Mouse (Mus musculus) hindbrain, embryonic 15.5 days (tissue): ENCODE data around the gene Prdx6. TPM values are rescaled to one million over a fixed set of nuclear protein-coding genes. Genes with fewer than 3 reads are reported as not detected.
A peak's percentile ranks its signal among the peaks of the same experiment; 100 is the strongest.

Experiments used
- ATAC-seq: fragments of 200-750 bp; cut with Nextera tagmentation; 2 replicates; pipeline ENCODE4 v1.8.0; 2017; ENCODE audit warnings: low read depth, moderate number of reproducible peaks, moderate TSS enrichment; ENCODE audit not compliant: low FRiP score
- H3K27ac ChIP-seq: fragments of 300-500 bp; sonication (generic); replicated peaks from 2 replicates; pipeline ENCODE4 v1.5.1; 2015; ENCODE audit warnings: mild to moderate bottlenecking, inconsistent platforms
- H3K27me3 ChIP-seq: fragments of 300-500 bp; sonication (generic); 2 replicates; pipeline ENCODE4 v1.6.1; 2015; ENCODE audit warnings: control low read depth, inconsistent platforms
- H3K36me3 ChIP-seq: fragments of 300-500 bp; sonication (generic); 2 replicates; pipeline ENCODE4 v1.6.1; 2015; ENCODE audit warnings: control low read depth, inconsistent platforms
- H3K4me1 ChIP-seq: fragments of 300-500 bp; sonication (generic); replicated peaks from 2 replicates; pipeline ENCODE4 v1.6.1; 2015; ENCODE audit warnings: control low read depth, inconsistent platforms
- H3K4me2 ChIP-seq: fragments of 300-500 bp; sonication (generic); 2 replicates; pipeline ENCODE4 v1.6.1; 2015; ENCODE audit warnings: moderate library complexity, mild to moderate bottlenecking, inconsistent platforms
- H3K4me3 ChIP-seq: fragments of 300-500 bp; sonication (generic); 2 replicates; pipeline ENCODE4 v1.5.1; 2015; ENCODE audit warnings: mild to moderate bottlenecking, inconsistent platforms
- H3K9ac ChIP-seq: fragments of 300-500 bp; sonication (generic); 2 replicates; pipeline ENCODE4 v1.6.1; 2015; ENCODE audit warnings: inconsistent platforms
- H3K9me3 ChIP-seq: fragments of 300-500 bp; sonication (generic); 2 replicates; pipeline ENCODE4 v1.6.1; 2016; ENCODE audit warnings: control low read depth, inconsistent platforms
- WGBS: fragments of 180-500 bp; shearing (Covaris S2); methylation state at CpG from one replicate; pipeline ENCODE4 v1.1.7; 2015; 5-methylcytosine and 5-hydroxymethylcytosine counted together
- polyA plus RNA-seq: library from polyadenylated mRNA; unstranded; fragments of >200 nt; fragmentation: Nextera tagmentation; extraction: Ambion mirVana; gene quantifications from 2 replicates; pipeline ENCODE4 v1.2.1, GENCODE M21; 2015

Prdx6 gene
- 170 and 181 TPM in 2 replicates for polyA plus RNA-seq

GRCm38 (mm10) chr1:161250604-161251416 lies at the start of gene Prdx6:
TSS of gene Prdx6 (minus strand) at chr1:161251219.
- Histone ChIP-seq H3K27me3 (0 out of 2 replicates have a peak, but pooled peaks cover 3% of the 10 kb centered on the region), H3K9me3 (no peaks in the 10 kb centered on the region), H3K4me1 (peaks cover 35% of the 10 kb centered on the region), H3K36me3 (0 out of 2 replicates have a peak, but pooled peaks cover 3% of the 10 kb centered on the region), H3K4me3 (peak within 1 kb of the TSS; percentile 75), H3K27ac (peak within 1 kb of the TSS; percentile 35), H3K4me2 (peak within 1 kb of the TSS; percentile 94), H3K9ac (peak within 1 kb of the TSS; percentile 69)
- peak; percentile 97 for ATAC-seq
- under 1% methylated on average over 65 of the region's 66 CpGs for WGBS

GRCm38 (mm10) chr1:161288256-161288655 lies 37.2 kb upstream of the Prdx6 start:
- Histone ChIP-seq H3K27ac (no peak overlapping the region), H3K9ac (no peak overlapping the region), H3K4me1 (no peaks in the 10 kb centered on the region), H3K4me2 (no peak overlapping the region), H3K4me3 (no peak overlapping the region), H3K27me3 (no peaks in the 10 kb centered on the region), H3K9me3 (no peaks in the 10 kb centered on the region), H3K36me3 (no peaks in the 10 kb centered on the region)
- ATAC-seq = no peak
- WGBS = 58% methylated on average over 12 of the region's 12 CpGs

- ATAC-seq = peak; percentile 30; the same call in 1 of the 2 replicates
- H3K9ac ChIP-seq = no peak overlapping the region
- WGBS = 30% methylated on average over 11 of the region's 11 CpGs
Observed at GRCm38 (mm10) chr1:161286726-161287310, 35.8 kb upstream of the Prdx6 start.

GRCm38 (mm10) chr1:161281054-161281688 lies 30.2 kb upstream of the Prdx6 start:
- no peak overlapping the region for H3K9ac ChIP-seq
- no peak overlapping the region for H3K4me3 ChIP-seq
- H3K9me3 ChIP-seq = no peaks in the 10 kb centered on the region
- ATAC-seq = no peak
- H3K4me2 ChIP-seq = no peak overlapping the region
- no peaks in the 10 kb centered on the region for H3K4me1 ChIP-seq
- H3K27me3 ChIP-seq = no peaks in the 10 kb centered on the region
- H3K36me3 ChIP-seq = no peaks in the 10 kb centered on the region
- no peak overlapping the region for H3K27ac ChIP-seq
- WGBS = 74% methylated on average over 3 of the region's 3 CpGs

More at GRCm38 (mm10) chr1:161286726-161287310, 35.8 kb upstream of the Prdx6 start:
- no peak overlapping the region for H3K4me3 ChIP-seq
- no peaks in the 10 kb centered on the region for H3K4me1 ChIP-seq
- H3K27ac ChIP-seq = no peak overlapping the region
- no peaks in the 10 kb centered on the region for H3K9me3 ChIP-seq
- H3K36me3 ChIP-seq = no peaks in the 10 kb centered on the region
- peak overlapping the region; percentile 8; the same call in 1 of the 2 replicates for H3K4me2 ChIP-seq
- H3K27me3 ChIP-seq = no peaks in the 10 kb centered on the region

GRCm38 (mm10) chr1:161279244-161279908 lies 28.4 kb upstream of the Prdx6 start:
- Histone ChIP-seq H3K36me3 (no peaks in the 10 kb centered on the region), H3K4me1 (no peaks in the 10 kb centered on the region), H3K4me3 (no peak overlapping the region), H3K9me3 (no peaks in the 10 kb centered on the region), H3K9ac (no peak overlapping the region), H3K4me2 (no peak overlapping the region), H3K27ac (no peak overlapping the region), H3K27me3 (no peaks in the 10 kb centered on the region)
- ATAC-seq = no peak
- 72% methylated on average over 6 of the region's 6 CpGs for WGBS

- no peaks in the 10 kb centered on the region for H3K9me3 ChIP-seq
- WGBS = 15% methylated on average over 1 of the region's 1 CpGs
- H3K4me2 ChIP-seq = no peak overlapping the region
- H3K27me3 ChIP-seq = no peaks in the 10 kb centered on the region
- no peak overlapping the region for H3K4me3 ChIP-seq
- no peak overlapping the region for H3K9ac ChIP-seq
- ATAC-seq = peak; percentile 86
- H3K36me3 ChIP-seq = no peaks in the 10 kb centered on the region
- H3K4me1 ChIP-seq = 0 out of 2 replicates have a peak, but pooled peaks cover 4% of the 10 kb centered on the region
- no peak overlapping the region for H3K27ac ChIP-seq
Observed at GRCm38 (mm10) chr1:161273486-161273885, 22.5 kb upstream of the Prdx6 start.

GRCm38 (mm10) chr1:161271461-161271810 lies 20.4 kb upstream of the Prdx6 start:
- 0 out of 2 replicates have a peak, but pooled peaks cover 4% of the 10 kb centered on the region for H3K4me1 ChIP-seq
- H3K4me2 ChIP-seq = no peak overlapping the region
- H3K27me3 ChIP-seq = no peaks in the 10 kb centered on the region
- H3K4me3 ChIP-seq = no peak overlapping the region
- H3K36me3 ChIP-seq = no peaks in the 10 kb centered on the region
- H3K9ac ChIP-seq = no peak overlapping the region
- H3K27ac ChIP-seq = no peak overlapping the region
- no peak for ATAC-seq
- 68% methylated on average over 2 of the region's 2 CpGs for WGBS
- no peaks in the 10 kb centered on the region for H3K9me3 ChIP-seq

GRCm38 (mm10) chr1:161270776-161271460 lies 19.9 kb upstream of the Prdx6 start:
- 82% methylated on average over 4 of the region's 4 CpGs for WGBS
- ATAC-seq = no peak
- no peaks in the 10 kb centered on the region for H3K36me3 ChIP-seq
- 0 out of 2 replicates have a peak, but pooled peaks cover 4% of the 10 kb centered on the region for H3K4me1 ChIP-seq
- no peaks in the 10 kb centered on the region for H3K27me3 ChIP-seq
- H3K9me3 ChIP-seq = no peaks in the 10 kb centered on the region
- H3K27ac ChIP-seq = no peak overlapping the region
- no peak overlapping the region for H3K4me2 ChIP-seq
- H3K9ac ChIP-seq = no peak overlapping the region
- H3K4me3 ChIP-seq = no peak overlapping the region

- 58% methylated on average over 4 of the region's 4 CpGs for whole genome bisulfite sequencing
- H3K4me2 ChIP-seq = no peak overlapping the region
- no peaks in the 10 kb centered on the region for H3K9me3 ChIP-seq
- H3K4me3 ChIP-seq = no peak overlapping the region
- no peaks in the 10 kb centered on the region for H3K36me3 ChIP-seq
- H3K9ac ChIP-seq = no peak overlapping the region
- H3K4me1 ChIP-seq = 0 out of 2 replicates have a peak, but pooled peaks cover 4% of the 10 kb centered on the region
- peak; percentile 74 for ATAC-seq
- H3K27me3 ChIP-seq = no peaks in the 10 kb centered on the region
- no peak overlapping the region for H3K27ac ChIP-seq
Observed at GRCm38 (mm10) chr1:161269346-161269745, 18.3 kb upstream of the Prdx6 start.

- no peaks in the 10 kb centered on the region for H3K36me3 ChIP-seq
- ATAC-seq = no peak
- no peak overlapping the region for H3K9ac ChIP-seq
- H3K4me2 ChIP-seq = no peak overlapping the region
- no peaks in the 10 kb centered on the region for H3K9me3 ChIP-seq
- H3K27ac ChIP-seq = no peak overlapping the region
- H3K4me1 ChIP-seq = 0 out of 2 replicates have a peak, but pooled peaks cover 4% of the 10 kb centered on the region
- no peaks in the 10 kb centered on the region for H3K27me3 ChIP-seq
- 56% methylated on average over 5 of the region's 5 CpGs for WGBS
- H3K4me3 ChIP-seq = no peak overlapping the region
Observed at GRCm38 (mm10) chr1:161268884-161269283, 17.9 kb upstream of the Prdx6 start.

- no peak overlapping the region for H3K4me3 ChIP-seq
- no peak overlapping the region for H3K27ac ChIP-seq
- no peaks in the 10 kb centered on the region for H3K27me3 ChIP-seq
- no peak overlapping the region for H3K4me2 ChIP-seq
- H3K9me3 ChIP-seq = no peaks in the 10 kb centered on the region
- H3K4me1 ChIP-seq = 0 out of 2 replicates have a peak, but pooled peaks cover 4% of the 10 kb centered on the region
- no peak for ATAC-seq
- no peaks in the 10 kb centered on the region for H3K36me3 ChIP-seq
- WGBS = 64% methylated on average over 7 of the region's 7 CpGs
- H3K9ac ChIP-seq = no peak overlapping the region
Observed at GRCm38 (mm10) chr1:161268116-161268515, 17.1 kb upstream of the Prdx6 start.
